Mouse (Mus musculus): Measurements from ENCODE around the gene Gm9639.
"Not testable (repeated sequence)": the region's sequence is repeated elsewhere in the genome, so short reads cannot be mapped to it uniquely, and the experiment has no call there.

Gm9639 gene

DNA sequence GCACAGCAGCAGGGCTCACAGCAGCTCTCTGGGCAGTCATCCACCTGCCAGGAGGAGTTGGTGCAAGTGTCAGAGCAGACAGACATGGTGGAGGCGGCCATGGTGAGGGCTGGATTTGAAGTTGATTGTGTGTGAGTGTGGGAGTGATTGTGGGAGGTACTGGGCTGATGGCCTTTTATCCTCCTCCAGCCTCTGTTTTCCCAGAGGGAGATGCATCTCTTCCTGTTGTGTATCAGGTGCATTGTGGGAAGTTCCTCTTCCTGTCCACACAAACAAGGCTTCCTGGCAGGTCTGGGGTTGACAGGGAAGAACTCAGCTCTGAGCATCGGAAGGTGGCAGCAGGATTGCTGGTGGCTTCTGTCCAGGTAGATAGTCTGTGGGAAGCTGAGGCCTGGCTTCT lies at the start of gene Gm9639:
Gm9639 (minus strand) TSS at position 101 of the 400 bp plus-strand sequence.
- peak; percentile 6 for DNase-seq (ENCODE audit: extremely low spot score, low spot score)

DNA sequence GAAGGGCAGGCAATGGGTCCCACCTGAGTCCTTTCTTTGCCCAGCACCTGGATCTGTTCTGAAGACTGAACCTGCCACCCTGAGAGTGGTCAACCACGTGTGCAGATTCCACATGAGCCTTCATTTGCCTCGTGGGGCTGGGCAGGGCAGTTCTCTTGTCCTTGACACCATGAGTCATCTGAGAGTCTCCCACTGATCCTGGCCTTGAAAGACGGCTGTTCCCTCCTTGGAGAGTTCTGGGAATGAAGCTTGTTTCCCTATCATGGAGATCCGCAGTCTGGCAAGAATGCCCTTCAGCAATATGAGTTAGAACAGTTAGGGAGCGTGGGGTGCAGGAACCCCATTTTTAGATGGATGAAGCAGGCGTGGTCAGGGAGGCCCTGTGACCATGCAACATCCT lies 44.1 kb upstream of the Gm9639 start:
- no peak for DNase-seq (ENCODE audit: extremely low spot score, low spot score)

DNA sequence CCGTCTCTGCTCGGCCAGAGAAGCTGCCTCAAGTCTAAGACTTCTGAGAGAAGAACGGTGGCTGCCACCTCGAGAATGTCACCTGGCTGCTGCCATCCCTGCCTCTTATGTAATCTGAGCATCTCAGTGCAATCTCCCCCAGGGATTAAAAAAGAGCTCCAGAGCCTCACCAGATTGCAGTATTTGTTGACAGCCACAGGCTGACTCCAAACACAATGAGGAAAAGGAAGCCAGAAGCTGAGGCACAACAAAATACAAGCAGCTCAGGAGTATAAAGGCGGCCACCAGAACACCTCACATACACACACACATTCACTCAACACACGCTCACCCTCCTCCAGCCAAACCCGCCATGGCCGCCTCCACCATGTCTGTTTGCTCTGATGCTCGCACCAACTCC lies 40.8 kb upstream of the Gm9639 start, which contains the start of gene Krtap10-10:
Krtap10-10 (plus strand) TSS at position 301 of the 400 bp plus-strand sequence.
- no peak for DNase-seq (ENCODE audit: extremely low spot score, low spot score)

DNA sequence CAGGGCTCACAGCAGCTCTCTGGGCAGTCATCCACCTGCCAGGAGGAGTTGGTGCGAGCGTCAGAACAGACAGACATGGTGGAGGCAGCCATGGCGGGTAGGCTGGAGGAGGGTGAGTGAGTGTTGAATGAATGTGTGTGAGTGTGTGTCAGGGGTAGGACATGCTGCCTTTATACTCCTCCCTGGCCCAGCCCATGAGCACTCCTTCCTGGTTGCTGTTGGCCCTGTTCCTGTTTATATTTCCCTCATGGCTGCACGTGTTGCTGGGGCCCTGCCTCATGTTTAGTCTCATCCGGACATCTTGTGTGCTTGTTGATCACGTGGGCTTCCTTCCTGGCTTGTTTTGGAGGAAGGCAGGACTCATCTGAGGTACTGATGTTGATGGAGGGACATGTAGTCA lies 32.1 kb upstream of the Gm9639 start, which contains the start of gene Krtap10-4:
Krtap10-4 (minus strand) TSS at position 145 of the 400 bp plus-strand sequence.
- DNase-seq (ENCODE audit: extremely low spot score, low spot score), result no peak

DNA sequence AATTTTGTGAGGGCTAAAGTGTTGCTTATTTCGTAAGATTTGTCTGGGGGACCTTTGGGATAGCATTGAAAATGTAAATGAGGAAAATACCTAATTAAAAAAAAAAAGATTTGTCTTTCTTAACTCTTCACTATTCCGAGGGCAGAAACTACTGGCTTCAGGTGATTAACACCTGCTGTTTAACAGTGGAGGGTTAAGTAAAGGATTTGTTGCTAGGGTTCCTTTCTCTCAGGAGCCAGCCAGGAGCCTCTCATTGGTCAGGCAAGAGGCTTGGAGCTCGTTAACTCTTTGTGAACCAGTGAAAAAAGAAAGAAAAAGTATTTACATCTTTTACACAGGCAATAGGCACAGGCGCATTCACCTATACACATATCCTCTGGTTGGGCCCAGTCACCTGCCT lies 24.3 kb upstream of the Gm9639 start:
- DNase-seq (ENCODE audit: extremely low spot score, low spot score), result no peak

DNA sequence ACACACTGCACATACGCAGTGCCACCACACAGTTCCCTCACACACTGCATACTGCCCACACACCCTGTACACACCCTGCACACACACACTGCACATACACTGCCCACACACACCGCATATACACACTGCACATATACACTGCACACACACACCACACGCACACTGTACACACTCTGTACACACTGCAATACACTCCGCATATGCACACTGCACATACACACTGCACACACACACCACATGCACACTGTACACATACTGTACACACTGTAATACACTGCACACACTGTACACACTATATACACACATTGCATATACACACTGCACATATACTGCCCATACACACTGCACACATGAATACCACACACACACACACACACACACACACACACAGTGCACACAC lies 23.6 kb upstream of the Gm9639 start:
- no peak for DNase-seq (ENCODE audit: extremely low spot score, low spot score)

DNA sequence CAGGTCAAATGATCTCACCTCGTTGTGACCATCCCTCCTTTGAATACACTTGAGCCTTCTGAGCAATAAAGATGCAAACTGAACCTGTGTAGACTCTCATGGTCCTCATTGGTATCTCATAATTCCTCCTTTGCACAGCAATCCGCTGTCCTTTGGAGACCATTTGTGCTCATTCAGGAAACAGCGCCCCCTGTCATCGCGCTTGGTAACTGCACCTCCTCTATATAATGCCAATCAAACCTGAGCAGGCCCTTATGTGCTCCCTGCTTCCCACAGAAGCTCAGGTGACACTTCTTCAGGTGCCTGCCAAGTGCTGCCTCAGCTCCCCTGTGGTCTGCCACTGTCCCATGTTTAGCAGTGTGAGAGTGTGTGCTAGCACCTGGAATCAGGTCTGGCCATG lies 20.6 kb upstream of the Gm9639 start:
- DNase-seq (ENCODE audit: extremely low spot score, low spot score), result peak; percentile 42

DNA sequence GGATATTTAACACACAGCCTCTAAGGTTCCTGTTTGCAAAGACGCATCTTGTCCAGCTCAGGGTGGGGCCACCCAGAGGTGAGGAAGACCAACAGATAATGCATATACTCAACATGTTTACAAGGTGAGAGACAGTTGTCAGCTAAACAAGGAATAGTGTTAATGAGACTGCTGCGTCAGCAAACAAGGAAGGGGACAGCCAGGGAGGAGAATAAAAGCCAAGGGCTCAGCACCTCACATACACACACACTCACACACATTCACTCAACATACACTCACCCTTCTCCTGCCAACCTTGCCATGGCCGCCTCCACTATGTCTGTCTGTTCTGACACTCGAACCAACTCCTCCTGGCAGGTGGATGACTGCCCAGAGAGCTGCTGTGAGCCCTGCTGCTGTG lies 19.5 kb upstream of the Gm9639 start, which contains the start of gene Gm2696:
Gm2696 (plus strand) TSS at position 301 of the 400 bp plus-strand sequence.
- no peak for DNase-seq (ENCODE audit: extremely low spot score, low spot score)

DNA sequence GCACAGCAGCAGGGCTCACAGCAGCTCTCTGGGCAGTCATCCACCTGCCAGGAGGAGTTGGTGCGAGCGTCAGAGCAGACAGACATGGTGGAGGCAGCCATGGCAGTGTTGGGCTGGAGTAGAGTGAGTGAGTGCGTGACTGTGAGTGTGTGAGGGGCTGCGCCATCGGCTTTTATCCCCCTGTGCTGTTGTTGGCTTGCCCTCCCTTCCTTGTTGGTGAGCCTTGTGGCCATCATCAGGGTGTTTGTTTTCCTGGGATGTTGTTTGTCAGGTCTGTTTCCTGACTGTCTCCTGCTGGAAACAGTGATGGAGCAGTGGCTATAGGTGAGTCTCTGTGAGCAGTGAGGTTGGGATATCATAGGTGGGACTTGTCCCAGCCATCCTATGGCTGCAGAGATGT lies 16.9 kb upstream of the Gm9639 start, which contains the start of gene Gm9507:
Gm9507 (minus strand) TSS at position 101 of the 400 bp plus-strand sequence.
- DNase-seq (ENCODE audit: extremely low spot score, low spot score), result no peak

DNA sequence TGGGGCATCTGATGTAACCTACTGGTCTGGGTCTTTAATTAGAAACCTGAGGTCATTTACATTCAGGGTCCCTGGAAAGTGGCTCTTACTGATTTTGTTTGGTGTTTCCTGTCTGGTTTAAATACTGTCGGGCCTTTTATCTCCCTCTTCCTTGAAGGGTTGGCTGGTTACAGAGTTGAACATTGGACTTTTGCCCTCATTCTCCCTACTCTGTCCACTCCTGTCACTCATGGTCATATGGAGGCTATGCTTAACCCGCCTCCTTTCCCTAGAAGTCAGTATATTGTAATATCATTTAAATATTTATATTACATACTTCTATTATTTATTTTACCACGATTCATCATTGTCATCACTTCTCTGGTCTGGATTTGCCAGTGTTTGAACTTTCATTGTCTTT lies 9.2 kb upstream of the Gm9639 start:
- DNase-seq (ENCODE audit: extremely low spot score, low spot score), result no peak

DNA sequence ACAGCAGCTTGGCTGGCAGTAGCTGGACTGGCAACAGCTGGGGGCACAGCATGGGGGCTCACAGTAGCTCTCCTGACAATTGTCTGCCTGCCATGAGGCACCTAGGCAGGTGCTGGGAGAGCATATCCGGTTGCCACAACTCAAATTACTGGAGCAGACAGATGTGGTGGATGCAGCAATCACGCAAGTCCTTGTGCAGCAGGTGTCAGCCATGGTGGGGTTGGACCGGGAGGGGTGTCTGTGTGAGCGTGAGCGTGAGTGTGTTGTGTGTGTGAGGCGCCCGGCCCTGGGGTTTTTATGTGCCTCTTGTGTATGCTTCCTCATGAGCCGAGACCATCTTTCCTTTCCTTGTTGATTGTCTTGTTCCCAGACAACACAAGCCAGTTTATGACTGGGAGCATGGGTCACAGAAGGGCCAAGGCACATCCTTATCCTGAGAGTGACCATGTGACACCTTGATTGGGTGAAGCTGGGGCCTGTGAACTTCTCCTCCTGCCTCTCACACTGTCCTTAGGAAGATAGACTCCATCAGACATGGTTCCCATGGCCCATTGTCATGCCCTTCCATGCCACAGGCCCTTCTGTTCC lies 4.1 kb upstream of the Gm9639 start, which contains the start of gene Gm19668:
Gm19668 (minus strand) TSS at position 213 of the 588 bp plus-strand sequence.
- DNase-seq (ENCODE audit: extremely low spot score, low spot score), result peak; percentile 18

DNA sequence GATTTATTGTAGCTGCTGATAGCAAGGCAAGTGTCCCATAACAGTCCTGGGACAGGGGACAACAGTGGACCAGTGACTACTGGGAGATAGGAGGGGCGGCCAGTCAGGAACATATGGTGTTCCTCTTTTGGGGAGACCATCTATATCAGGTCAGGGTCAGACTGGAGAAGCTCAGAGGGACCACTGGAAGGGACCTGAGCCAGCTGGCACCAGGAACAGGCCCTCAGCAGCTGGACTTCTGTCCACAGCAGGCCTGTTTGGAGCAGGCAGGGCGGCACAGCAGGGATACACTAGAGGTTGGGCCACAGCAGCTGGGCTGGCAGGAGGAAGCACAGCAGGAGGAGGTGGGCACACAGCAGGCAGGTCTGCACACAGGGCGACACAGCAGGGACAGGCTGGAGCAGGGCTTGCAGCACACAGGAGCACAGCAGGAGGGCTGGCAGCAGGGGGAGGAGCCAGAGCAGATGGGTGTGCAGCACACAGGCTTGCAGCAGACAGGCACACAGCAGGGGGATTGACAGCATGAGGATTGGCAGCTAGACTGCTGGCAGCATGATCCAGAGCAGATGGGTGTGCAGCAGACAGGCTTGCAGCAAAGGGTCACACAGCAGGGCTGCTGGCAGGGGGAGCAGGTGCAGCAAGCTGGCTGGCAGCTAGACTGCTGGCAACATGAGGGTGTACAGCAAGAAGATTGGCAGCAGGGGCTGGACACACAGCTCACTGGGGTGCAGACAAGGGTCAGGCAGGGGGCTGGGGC lies 3.5 kb upstream of the Gm9639 start:
- peak; percentile 12 for DNase-seq (ENCODE audit: extremely low spot score, low spot score)

DNA sequence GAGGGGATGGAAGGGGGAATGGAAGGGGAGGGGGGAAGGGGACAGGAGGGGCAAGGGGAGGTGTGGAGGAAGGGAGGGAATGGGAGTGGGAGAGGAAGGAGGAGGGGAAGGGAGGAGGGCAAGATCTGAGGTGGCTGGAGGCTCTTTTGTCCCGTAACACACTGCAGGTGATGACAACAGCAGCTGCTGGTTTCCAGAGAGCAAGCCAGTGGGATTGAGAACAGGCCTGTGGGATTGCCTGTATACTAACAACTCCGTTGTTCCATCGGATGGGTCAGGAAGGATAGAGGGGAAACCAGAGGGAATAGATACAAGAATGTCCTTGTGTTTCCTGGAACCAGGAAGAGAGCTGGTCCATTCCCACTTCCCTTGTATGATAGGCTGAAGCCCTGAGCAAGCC lies 2.8 kb upstream of the Gm9639 start:
- peak; percentile 12 for DNase-seq (ENCODE audit: extremely low spot score, low spot score)

DNA sequence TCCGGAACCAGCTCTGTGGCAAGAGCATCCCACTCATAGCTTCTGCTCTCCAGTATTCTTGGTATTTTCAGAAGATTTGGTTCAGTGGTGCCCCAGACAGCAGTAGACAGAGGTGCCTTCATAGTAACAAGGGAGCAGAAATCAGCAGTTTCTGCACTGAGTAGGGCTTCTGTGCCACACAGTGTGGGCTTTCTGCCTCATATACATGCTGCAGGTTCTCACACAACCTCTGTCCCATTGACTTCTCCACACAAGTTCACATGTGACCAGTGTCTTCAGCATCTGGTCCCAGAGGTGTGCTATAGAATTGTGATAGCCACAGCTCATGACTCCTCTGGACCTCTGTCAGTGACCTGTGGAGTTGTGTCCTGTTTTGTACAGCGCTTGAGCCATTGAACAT lies 6.3 kb downstream of the Gm9639 start:
- no peak for DNase-seq (ENCODE audit: extremely low spot score, low spot score)

DNA sequence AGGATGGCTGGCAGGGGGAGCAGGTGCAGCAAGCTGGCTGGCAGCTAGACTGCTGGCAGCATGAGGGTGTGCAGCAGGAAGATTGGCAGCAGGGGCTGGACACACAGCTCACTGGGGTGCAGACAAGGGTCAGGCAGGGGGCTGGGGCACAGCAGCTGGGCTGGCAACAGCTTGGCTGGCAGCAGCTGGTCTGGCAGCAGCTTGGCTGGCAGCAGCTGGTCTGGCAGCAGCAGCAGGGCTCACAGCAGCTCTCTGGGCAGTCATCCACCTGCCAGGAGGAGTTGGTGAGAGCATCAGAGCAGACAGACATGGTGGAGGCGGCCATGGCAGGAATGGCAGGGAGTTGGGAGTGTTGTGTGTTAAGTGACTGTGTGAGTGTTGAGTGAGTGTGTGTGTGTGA lies 7.0 kb downstream of the Gm9639 start, which contains the start of gene Gm7137:
Gm7137 (minus strand) TSS at position 325 of the 400 bp plus-strand sequence.
- not testable (repeated sequence) for DNase-seq (ENCODE audit: extremely low spot score, low spot score)

DNA sequence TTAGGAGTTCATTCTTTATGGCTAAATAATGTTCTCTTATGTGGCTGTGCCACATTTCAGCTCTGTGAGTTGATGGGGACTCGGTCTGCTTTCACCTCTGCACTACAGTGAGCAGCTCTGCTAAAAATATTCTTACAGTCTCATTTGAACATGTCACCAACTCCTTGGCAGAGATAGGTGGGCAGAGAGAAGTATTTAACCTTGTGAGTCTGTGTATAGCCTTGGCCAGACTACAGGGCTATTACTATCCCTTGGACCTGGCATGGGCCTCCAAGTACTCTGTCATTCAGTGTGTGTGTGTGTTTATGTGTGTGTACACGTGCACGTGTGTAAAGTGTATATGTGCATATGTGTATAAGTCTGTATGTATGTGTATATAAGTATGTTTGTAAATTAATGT lies 11.5 kb downstream of the Gm9639 start:
- DNase-seq (ENCODE audit: extremely low spot score, low spot score), result not testable (repeated sequence)

DNA sequence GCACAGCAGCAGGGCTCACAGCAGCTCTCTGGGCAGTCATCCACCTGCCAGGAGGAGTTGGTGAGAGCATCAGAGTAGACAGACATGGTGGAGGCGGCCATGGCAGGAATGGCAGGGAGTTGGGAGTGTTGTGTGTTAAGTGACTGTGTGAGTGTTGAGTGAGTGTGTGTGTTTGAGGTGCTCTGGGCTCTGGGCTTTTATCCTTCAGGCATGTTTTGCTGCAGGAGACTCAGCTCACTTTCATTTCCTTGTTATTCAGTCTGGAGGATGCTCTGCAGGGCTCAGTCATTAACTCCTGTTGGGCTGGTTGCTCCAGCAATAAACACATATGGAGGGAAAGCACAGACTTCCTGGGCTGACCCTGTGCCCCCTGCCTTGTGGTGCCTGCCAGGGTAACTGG lies 12.4 kb downstream of the Gm9639 start, which contains the start of gene Gm3250:
Gm3250 (minus strand) TSS at position 101 of the 400 bp plus-strand sequence.
- not testable (repeated sequence) for DNase-seq (ENCODE audit: extremely low spot score, low spot score)

DNA sequence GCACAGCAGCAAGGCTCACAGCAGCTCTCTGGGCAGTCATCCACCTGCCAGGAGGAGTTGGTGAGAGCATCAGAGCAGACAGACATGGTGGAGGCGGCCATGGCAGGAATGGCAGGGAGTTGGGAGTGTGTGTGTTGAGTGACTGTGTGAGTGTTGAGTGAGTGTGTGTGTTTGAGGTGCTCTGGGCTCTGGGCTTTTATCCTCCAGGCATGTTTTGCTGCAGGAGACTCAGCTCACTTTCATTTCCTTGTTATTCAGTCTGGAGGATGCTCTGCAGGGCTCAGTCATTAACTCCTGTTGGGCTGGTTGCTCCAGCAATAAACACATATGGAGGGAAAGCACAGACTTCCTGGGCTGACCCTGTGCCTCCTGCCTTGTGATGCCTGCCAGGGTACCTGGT lies 18.0 kb downstream of the Gm9639 start, which contains the start of gene Gm7138:
Gm7138 (minus strand) TSS at position 101 of the 400 bp plus-strand sequence.
- DNase-seq (ENCODE audit: extremely low spot score, low spot score), result not testable (repeated sequence)

DNA sequence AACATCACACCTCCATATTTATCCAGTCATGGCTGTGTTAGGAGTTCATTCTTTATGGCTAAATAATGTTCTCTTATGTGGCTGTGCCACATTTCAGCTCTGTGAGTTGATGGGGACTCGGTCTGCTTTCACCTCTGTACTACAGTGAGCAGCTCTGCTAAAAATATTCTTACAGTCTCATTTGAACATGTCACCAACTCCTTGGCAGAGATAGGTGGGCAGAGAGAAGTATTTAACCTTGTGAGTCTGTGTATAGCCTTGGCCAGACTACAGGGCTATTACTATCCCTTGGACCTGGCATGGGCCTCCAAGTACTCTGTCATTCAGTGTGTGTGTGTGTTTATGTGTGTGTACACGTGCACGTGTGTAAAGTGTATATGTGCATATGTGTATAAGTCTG lies 22.7 kb downstream of the Gm9639 start:
- not testable (repeated sequence) for DNase-seq (ENCODE audit: extremely low spot score, low spot score)

DNA sequence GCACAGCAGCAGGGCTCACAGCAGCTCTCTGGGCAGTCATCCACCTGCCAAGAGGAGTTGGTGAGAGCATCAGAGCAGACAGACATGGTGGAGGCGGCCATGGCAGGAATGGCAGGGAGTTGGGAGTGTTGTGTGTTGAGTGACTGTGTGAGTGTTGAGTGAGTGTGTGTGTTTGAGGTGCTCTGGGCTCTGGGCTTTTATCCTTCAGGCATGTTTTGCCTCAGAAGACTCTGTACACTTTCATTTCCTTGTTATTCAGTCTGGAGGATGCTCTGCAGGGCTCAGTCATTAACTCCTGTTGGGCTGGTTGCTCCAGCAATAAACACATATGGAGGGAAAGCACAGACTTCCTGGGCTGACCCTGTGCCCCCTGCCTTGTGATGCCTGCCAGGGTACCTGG lies 23.7 kb downstream of the Gm9639 start, which contains the start of gene Gm3238:
Gm3238 (minus strand) TSS at position 101 of the 400 bp plus-strand sequence.
- not testable (repeated sequence) for DNase-seq (ENCODE audit: extremely low spot score, low spot score)

DNA sequence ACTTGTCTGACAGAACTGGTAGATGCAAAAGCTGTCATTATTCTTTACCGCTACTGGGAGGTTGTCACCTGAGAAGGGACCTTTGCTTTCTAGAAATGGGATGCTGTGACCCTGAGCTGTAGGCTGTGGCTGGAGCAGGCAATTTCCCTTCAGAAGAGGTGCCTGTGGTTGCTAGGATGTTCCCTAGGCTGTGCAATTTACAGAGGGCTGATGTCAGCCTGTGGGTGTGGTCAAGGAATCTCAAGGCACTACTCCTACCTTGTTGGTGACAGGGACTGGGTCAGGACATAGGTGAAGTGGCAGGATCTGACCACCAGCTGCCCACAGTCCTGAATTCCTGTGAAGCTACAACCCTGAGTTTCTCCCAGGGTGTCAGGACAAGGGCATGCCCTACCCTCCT lies 25.1 kb downstream of the Gm9639 start:
- no peak for DNase-seq (ENCODE audit: extremely low spot score, low spot score)

DNA sequence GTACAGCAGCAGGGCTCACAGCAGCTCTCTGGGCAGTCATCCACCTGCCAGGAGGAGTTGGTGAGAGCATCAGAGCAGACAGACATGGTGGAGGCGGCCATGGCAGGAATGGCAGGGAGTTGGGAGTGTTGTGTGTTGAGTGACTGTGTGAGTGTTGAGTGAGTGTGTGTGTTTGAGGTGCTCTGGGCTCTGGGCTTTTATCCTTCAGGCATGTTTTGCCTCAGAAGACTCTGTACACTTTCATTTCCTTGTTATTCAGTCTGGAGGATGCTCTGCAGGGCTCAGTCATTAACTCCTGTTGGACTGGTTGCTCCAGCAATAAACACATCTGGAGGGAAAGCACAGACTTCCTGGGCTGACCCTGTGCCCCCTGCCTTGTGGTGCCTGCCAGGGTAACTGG lies 35.3 kb downstream of the Gm9639 start, which contains the start of gene Gm3233:
Gm3233 (minus strand) TSS at position 101 of the 400 bp plus-strand sequence.
- DNase-seq (ENCODE audit: extremely low spot score, low spot score), result not testable (repeated sequence)

Data from neural tube, embryonic 10.5 days (tissue).